Mouse (Mus musculus) stomach, postnatal 0 days (tissue): Measurements from ENCODE around the gene Cc2d1a. TPM values are rescaled to one million over a fixed set of nuclear protein-coding genes. Genes with fewer than 3 reads are reported as not detected.

ENCODE experiments used
- ATAC-seq: fragments of 200-750 bp; cut with Nextera tagmentation; 2 replicates; pipeline ENCODE4 v1.8.0; 2017; ENCODE audit not compliant: low FRiP score, low TSS enrichment
- DNase-seq: peaks from one replicate; pipeline ENCODE4 v3.0.0-alpha.2; 2016; ENCODE audit warnings: low spot score
- H3K27ac ChIP-seq: fragments of 300-500 bp; sonication (generic); replicated peaks from 2 replicates; pipeline ENCODE4 v1.5.1; 2014; ENCODE audit warnings: mild to moderate bottlenecking, control low read depth
- H3K27me3 ChIP-seq: fragments of 300-500 bp; sonication (generic); 2 replicates; pipeline ENCODE4 v1.6.1; 2014; ENCODE audit warnings: low read length; ENCODE audit not compliant: control insufficient read depth, insufficient read depth
- H3K36me3 ChIP-seq: fragments of 300-500 bp; sonication (generic); 2 replicates; pipeline ENCODE4 v1.6.1; 2014; ENCODE audit warnings: low read length, mixed read lengths; ENCODE audit not compliant: control insufficient read depth, insufficient read depth
- H3K4me1 ChIP-seq: fragments of 300-500 bp; sonication (generic); replicated peaks from 2 replicates; pipeline ENCODE4 v1.6.1; 2014; ENCODE audit warnings: antibody characterized with exemption; ENCODE audit not compliant: control insufficient read depth, insufficient read depth
- H3K4me2 ChIP-seq: fragments of 300-500 bp; sonication (generic); replicated peaks from 2 replicates; pipeline ENCODE4 v1.6.1; 2014; ENCODE audit warnings: low read depth, mild to moderate bottlenecking, control low read depth, moderate library complexity
- H3K4me3 ChIP-seq: fragments of 300-500 bp; sonication (generic); 2 replicates; pipeline ENCODE4 v1.5.1; 2014; ENCODE audit warnings: low read depth, low read length, control low read depth
- H3K9ac ChIP-seq: fragments of 300-500 bp; sonication (generic); 2 replicates; pipeline ENCODE4 v1.6.1; 2014; ENCODE audit warnings: mild to moderate bottlenecking, low read length, control low read depth, mixed read lengths
- H3K9me3 ChIP-seq: fragments of 300-500 bp; sonication (generic); 2 replicates; pipeline ENCODE4 v1.6.1; 2016; ENCODE audit warnings: low read length; ENCODE audit not compliant: control insufficient read depth
- CTCF ChIP-seq: IDR thresholded peaks from 2 replicates; pipeline ENCODE4 v1.5.1; 2016; ENCODE audit warnings: antibody characterized with exemption, low read depth, mild to moderate bottlenecking, moderate library complexity
- EP300 ChIP-seq: optimal IDR thresholded peaks from 2 replicates; pipeline ENCODE3; 2016; ENCODE audit warnings: antibody characterized with exemption
- whole genome bisulfite sequencing: fragments of 180-500 bp; shearing (Covaris S2); extraction: QIAGEN DNeasy Blood & Tissue Kit; methylation state at CpG from one replicate; pipeline ENCODE4 v1.1.7; 2014; 5-methylcytosine and 5-hydroxymethylcytosine counted together
- polyA plus RNA-seq: library from polyadenylated mRNA; unstranded; fragments of >200 nt; fragmentation: Nextera tagmentation; extraction: Ambion mirVana; gene quantifications from 2 replicates; pipeline ENCODE4 v1.2.1, GENCODE M21; 2015

Gene Cc2d1a
- polyA plus RNA-seq, 1 experiment from 2014 or later, result 15.8 TPM

- WGBS, result 78% methylated on average over 5 of the region's 6 CpGs
- ATAC-seq (no peak), DNase-seq (no peak)
- peaks cover 4% of the 10 kb centered on the region; the same call in 1 of the 2 replicates for H3K4me1 ChIP-seq
- H3K9ac ChIP-seq, result no peak overlapping the region
- no peak overlapping the region for H3K4me3 ChIP-seq
- no peak for TF ChIP-seq CTCF
- TF ChIP-seq EP300, result no peak
- no peaks in the 10 kb centered on the region for H3K27me3 ChIP-seq
- no peak overlapping the region for H3K27ac ChIP-seq
- no peak overlapping the region for H3K4me2 ChIP-seq
- H3K9me3 ChIP-seq, result no peaks in the 10 kb centered on the region
- peaks cover 5% of the 10 kb centered on the region; the same call in 1 of the 2 replicates for H3K36me3 ChIP-seq
These were observed 41.3 kb downstream of the Cc2d1a start for GRCm38 (mm10) chr8:84106216-84107040.

GRCm38 (mm10) chr8:84105676-84106075, 42.1 kb downstream of the Cc2d1a start:
- Histone ChIP-seq H3K4me1 (peaks cover 4% of the 10 kb centered on the region; the same call in 1 of the 2 replicates), H3K27ac (no peak overlapping the region), H3K4me3 (no peak overlapping the region), H3K9me3 (no peaks in the 10 kb centered on the region), H3K9ac (no peak overlapping the region), H3K27me3 (no peaks in the 10 kb centered on the region), H3K4me2 (no peak overlapping the region), H3K36me3 (peaks cover 7% of the 10 kb centered on the region; the same call in 1 of the 2 replicates)
- DNase-seq, result no peak
- TF ChIP-seq CTCF (no peak), EP300 (no peak)
- WGBS, result 86% methylated on average over 2 of the region's 2 CpGs
- ATAC-seq, result no peak

GRCm38 (mm10) chr8:84104697-84105609, 42.8 kb downstream of the Cc2d1a start, which contains the start of gene Dcaf15:
Dcaf15 (minus strand) TSS chr8:84104768.
- H3K4me2 ChIP-seq, result peak within 1 kb of the TSS; percentile 72
- peak within 1 kb of the TSS; percentile 86 for H3K27ac ChIP-seq
- peaks cover 7% of the 10 kb centered on the region; the same call in 1 of the 2 replicates for H3K36me3 ChIP-seq
- H3K4me1 ChIP-seq, result peaks cover 4% of the 10 kb centered on the region; the same call in 1 of the 2 replicates
- 9% methylated on average over 39 of the region's 42 CpGs for WGBS
- peak within 1 kb of the TSS; percentile 79 for H3K4me3 ChIP-seq
- peak within 1 kb of the TSS; percentile 82 for H3K9ac ChIP-seq
- H3K9me3 ChIP-seq, result no peaks in the 10 kb centered on the region
- no peaks in the 10 kb centered on the region for H3K27me3 ChIP-seq
- peak; percentile 98 for ATAC-seq
- TF ChIP-seq CTCF (no peak), EP300 (no peak)
- peak; percentile 98 for DNase-seq

- peak overlapping the region; percentile 86 for H3K27ac ChIP-seq
- H3K9me3 ChIP-seq, result no peaks in the 10 kb centered on the region
- H3K4me2 ChIP-seq, result peak overlapping the region; percentile 72
- WGBS, result 1% methylated on average over 22 of the region's 29 CpGs
- no peaks in the 10 kb centered on the region for H3K27me3 ChIP-seq
- ATAC-seq, result peak; percentile 48
- TF ChIP-seq CTCF, result peak; percentile 56
- no peak for TF ChIP-seq EP300
- DNase-seq, result peak; percentile 75
- peak overlapping the region; percentile 82 for H3K9ac ChIP-seq
- H3K4me3 ChIP-seq, result peak overlapping the region; percentile 79
- peaks cover 4% of the 10 kb centered on the region; the same call in 1 of the 2 replicates for H3K4me1 ChIP-seq
- peaks cover 7% of the 10 kb centered on the region; the same call in 1 of the 2 replicates for H3K36me3 ChIP-seq
These were observed 43.5 kb downstream of the Cc2d1a start for GRCm38 (mm10) chr8:84104221-84104620.

- Histone ChIP-seq H3K4me2 (peak overlapping the region; percentile 72), H3K4me3 (peak overlapping the region; percentile 79), H3K4me1 (peaks cover 4% of the 10 kb centered on the region; the same call in 1 of the 2 replicates), H3K9me3 (no peaks in the 10 kb centered on the region), H3K27ac (0 out of 2 replicates have a peak overlapping the region, but pooled peaks have one; percentile 30), H3K36me3 (peaks cover 7% of the 10 kb centered on the region; the same call in 1 of the 2 replicates), H3K27me3 (no peaks in the 10 kb centered on the region), H3K9ac (peak overlapping the region; percentile 82; the same call in 1 of the 2 replicates)
- ATAC-seq (no peak), DNase-seq (peak; percentile 16)
- TF ChIP-seq EP300, result no peak
- TF ChIP-seq CTCF, result no peak
- WGBS, result 30% methylated on average over 3 of the region's 3 CpGs
These were observed 44.1 kb downstream of the Cc2d1a start for GRCm38 (mm10) chr8:84103601-84104000.
